Mouse (Mus musculus) embryonic facial prominence, embryonic 11.5 days (tissue): ENCODE measurements around the gene Prss16. TPM values are rescaled to one million over a fixed set of nuclear protein-coding genes. Genes with fewer than 3 reads are reported as not detected.
A peak's percentile ranks its signal among the peaks of the same experiment; 100 is the strongest.
"Not testable (repeated sequence)": the region's sequence is repeated elsewhere in the genome, so short reads cannot be mapped to it uniquely, and the experiment has no call there.

Source experiments
- ATAC-seq: fragments of 200-750 bp; cut with Nextera tagmentation; replicated peaks from 2 replicates; pipeline ENCODE4 v1.8.0; 2017; ENCODE audit warnings: low read depth; ENCODE audit not compliant: insufficient number of reproducible peaks, low FRiP score, low TSS enrichment
- DNase-seq: peaks from one replicate; pipeline ENCODE4 v3.0.0-alpha.2; 2015; ENCODE audit warnings: low spot score
- H3K27ac ChIP-seq: fragments of 300-500 bp; sonication (generic); replicated peaks from 2 replicates; pipeline ENCODE4 v1.5.1; 2014; ENCODE audit warnings: mild to moderate bottlenecking, low read depth, low read length, control low read depth
- H3K27me3 ChIP-seq: fragments of 300-500 bp; sonication (generic); 2 replicates; pipeline ENCODE4 v1.6.1; 2014; ENCODE audit warnings: mild to moderate bottlenecking, low read length, moderate library complexity, mixed read lengths; ENCODE audit not compliant: control insufficient read depth, insufficient read depth
- H3K36me3 ChIP-seq: fragments of 300-500 bp; sonication (generic); replicated peaks from 2 replicates; pipeline ENCODE4 v1.6.1; 2014; ENCODE audit warnings: low read depth, mild to moderate bottlenecking, low read length, moderate library complexity, mixed read lengths; ENCODE audit not compliant: control insufficient read depth, insufficient read depth
- H3K4me1 ChIP-seq: fragments of 300-500 bp; sonication (generic); 2 replicates; pipeline ENCODE4 v1.6.1; 2014; ENCODE audit warnings: low read length, mixed read lengths; ENCODE audit not compliant: control insufficient read depth, insufficient read depth
- H3K4me2 ChIP-seq: fragments of 300-500 bp; sonication (generic); 2 replicates; pipeline ENCODE4 v1.6.1; 2014; ENCODE audit warnings: low read depth, mild to moderate bottlenecking, control low read depth, low read length, moderate library complexity
- H3K4me3 ChIP-seq: fragments of 300-500 bp; sonication (generic); 2 replicates; pipeline ENCODE4 v1.5.1; 2014; ENCODE audit warnings: low read depth, low read length, control low read depth
- H3K9ac ChIP-seq: fragments of 300-500 bp; sonication (generic); replicated peaks from 2 replicates; pipeline ENCODE4 v1.6.1; 2014; ENCODE audit warnings: mild to moderate bottlenecking, control low read depth, low read length
- H3K9me3 ChIP-seq: fragments of 300-500 bp; sonication (generic); replicated peaks from 2 replicates; pipeline ENCODE4 v1.6.1; 2016; ENCODE audit warnings: mild to moderate bottlenecking, low read length, inconsistent platforms, mixed read lengths; ENCODE audit not compliant: control insufficient read depth
- WGBS: fragments of 180-500 bp; shearing (Covaris S2); extraction: QIAGEN DNeasy Blood & Tissue Kit; methylation state at CpG from one replicate; pipeline ENCODE4 v1.1.7; 2014; 5-methylcytosine and 5-hydroxymethylcytosine counted together
- polyA plus RNA-seq: library from polyadenylated mRNA; unstranded; fragments of >200 nt; fragmentation: Nextera tagmentation; extraction: Ambion mirVana; gene quantifications from 2 replicates; pipeline ENCODE4 v1.2.1, GENCODE M21; 2014

Prss16 gene
- polyA plus RNA-seq, 1 experiment from 2014 or later: 0.50 TPM

GRCm38 (mm10) chr13:22044432-22045155 is 35.1 kb upstream of the Prss16 start:
- H3K4me2 ChIP-seq: no peak overlapping the region
- no peak overlapping the region for H3K4me3 ChIP-seq
- DNase-seq (no peak), ATAC-seq (no peak)
- no peaks in the 10 kb centered on the region for H3K27me3 ChIP-seq
- H3K4me1 ChIP-seq: no peaks in the 10 kb centered on the region
- no peak overlapping the region; the same call in 1 of the 2 replicates for H3K27ac ChIP-seq
- H3K36me3 ChIP-seq: no peaks in the 10 kb centered on the region
- H3K9me3 ChIP-seq: no peaks in the 10 kb centered on the region
- 84% methylated on average over 6 of the region's 6 CpGs for WGBS
- no peak overlapping the region for H3K9ac ChIP-seq

- Histone ChIP-seq H3K27me3 (no peaks in the 10 kb centered on the region), H3K27ac (peak overlapping the region; percentile 84), H3K36me3 (no peaks in the 10 kb centered on the region), H3K9me3 (no peaks in the 10 kb centered on the region), H3K4me2 (peak overlapping the region; percentile 46), H3K4me1 (no peaks in the 10 kb centered on the region), H3K4me3 (peak overlapping the region; percentile 36), H3K9ac (peak overlapping the region; percentile 50)
- DNase-seq (peak; percentile 90), ATAC-seq (peak; percentile 12; the same call in 1 of the 2 replicates)
- WGBS: 1% methylated on average over 10 of the region's 14 CpGs
Measured at GRCm38 (mm10) chr13:22043503-22044431, 34.2 kb upstream of the Prss16 start.

- WGBS: 0% methylated on average over 34 of the region's 80 CpGs
- peak within 1 kb of the TSS; percentile 42 for H3K4me3 ChIP-seq
Measured at GRCm38 (mm10) chr13:22042568-22043502, 33.3 kb upstream of the Prss16 start, which contains the start of the genes Hist1h2ag and Hist1h2bj. Gene Hist1h2ag (minus strand): TSS chr13:22042944. Gene Hist1h2bj (plus strand): TSS chr13:22043214.

GRCm38 (mm10) chr13:22041651-22042567 is 32.4 kb upstream of the Prss16 start:
- peak overlapping the region; percentile 73 for H3K9ac ChIP-seq
- peak overlapping the region; percentile 97 for H3K27ac ChIP-seq
- H3K4me3 ChIP-seq: peak overlapping the region; percentile 42
- H3K27me3 ChIP-seq: no peaks in the 10 kb centered on the region
- H3K4me1 ChIP-seq: no peaks in the 10 kb centered on the region
- ATAC-seq (no peak), DNase-seq (peak; percentile 70)
- 3% methylated on average over 13 of the region's 13 CpGs for WGBS
- no peaks in the 10 kb centered on the region for H3K9me3 ChIP-seq
- no peaks in the 10 kb centered on the region for H3K36me3 ChIP-seq
- H3K4me2 ChIP-seq: peak overlapping the region; percentile 72

More at GRCm38 (mm10) chr13:22042568-22043502, 33.3 kb upstream of the Prss16 start, which contains the start of the genes Hist1h2ag and Hist1h2bj:
- ATAC-seq (peak; percentile 92), DNase-seq (peak; percentile 99)
- Histone ChIP-seq H3K27ac (peak within 1 kb of the TSS; percentile 97), H3K9ac (peak within 1 kb of the TSS; percentile 73), H3K4me2 (peak within 1 kb of the TSS; percentile 72)
- H3K36me3 ChIP-seq, H3K4me1 ChIP-seq, H3K9me3 ChIP-seq, H3K27me3 ChIP-seq: not testable (repeated sequence)

- 0% methylated on average over 22 of the region's 27 CpGs for WGBS
Measured at GRCm38 (mm10) chr13:22041142-22041536, 31.6 kb upstream of the Prss16 start, which contains the start of gene Hist1h4i. Gene Hist1h4i (minus strand): TSS chr13:22041362.

GRCm38 (mm10) chr13:22040464-22041141 is 31.1 kb upstream of the Prss16 start:
- Histone ChIP-seq H3K27ac (peak overlapping the region; percentile 97), H3K4me3 (peak overlapping the region; percentile 42), H3K9me3 (no peaks in the 10 kb centered on the region), H3K27me3 (no peaks in the 10 kb centered on the region), H3K4me2 (peak overlapping the region; percentile 72), H3K4me1 (no peaks in the 10 kb centered on the region), H3K9ac (peak overlapping the region; percentile 67), H3K36me3 (no peaks in the 10 kb centered on the region)
- WGBS: under 1% methylated on average over 15 of the region's 24 CpGs
- peak; percentile 2; the same call in 1 of the 2 replicates for ATAC-seq
- DNase-seq: peak; percentile 75

More at GRCm38 (mm10) chr13:22041142-22041536, 31.6 kb upstream of the Prss16 start, which contains the start of gene Hist1h4i:
- DNase-seq (peak; percentile 96), ATAC-seq (peak; percentile 68)
- not testable (repeated sequence) for H3K4me1 ChIP-seq, H3K9me3 ChIP-seq, H3K27me3 ChIP-seq, H3K36me3 ChIP-seq
- Histone ChIP-seq H3K4me3 (peak within 1 kb of the TSS; percentile 42), H3K9ac (peak within 1 kb of the TSS; percentile 73), H3K27ac (peak within 1 kb of the TSS; percentile 97), H3K4me2 (peak within 1 kb of the TSS; percentile 72)
